Mouse (Mus musculus): ENCODE data around the gene Dao.

The Dao gene

GRCm38 (mm10) chr5:114027217-114027944 lies 23.9 kb downstream of the Dao start:
- DNase-seq (ENCODE audit: low read depth, low spot score): no peak

GRCm38 (mm10) chr5:114028111-114028510 lies 24.6 kb downstream of the Dao start:
- DNase-seq (ENCODE audit: low read depth, low spot score): no peak

- DNase-seq (ENCODE audit: low read depth, low spot score): peak; percentile 59
These were observed 27.1 kb downstream of the Dao start for GRCm38 (mm10) chr5:114030652-114031051.

GRCm38 (mm10) chr5:114032161-114032763 lies 28.8 kb downstream of the Dao start:
- DNase-seq (ENCODE audit: low read depth, low spot score): peak; percentile 64

- DNase-seq (ENCODE audit: low read depth, low spot score): no peak
These were observed 30.9 kb downstream of the Dao start for GRCm38 (mm10) chr5:114034393-114034792.

GRCm38 (mm10) chr5:114035111-114035510 lies 31.6 kb downstream of the Dao start:
- no peak for DNase-seq (ENCODE audit: low read depth, low spot score)

GRCm38 (mm10) chr5:114040508-114040907 lies 37.0 kb downstream of the Dao start:
- no peak for DNase-seq (ENCODE audit: low read depth, low spot score)

GRCm38 (mm10) chr5:114040911-114041310 lies 37.4 kb downstream of the Dao start:
- DNase-seq (ENCODE audit: low read depth, low spot score): no peak

GRCm38 (mm10) chr5:114041327-114041930 lies 37.9 kb downstream of the Dao start:
- DNase-seq (ENCODE audit: low read depth, low spot score): peak; percentile 85

- no peak for DNase-seq (ENCODE audit: low read depth, low spot score)
These were observed 40.3 kb downstream of the Dao start for GRCm38 (mm10) chr5:114043800-114044199.

- peak; percentile 48 for DNase-seq (ENCODE audit: low read depth, low spot score)
These were observed 41.6 kb downstream of the Dao start for GRCm38 (mm10) chr5:114045134-114045533.

GRCm38 (mm10) chr5:114046151-114046550 lies 42.6 kb downstream of the Dao start:
- DNase-seq (ENCODE audit: low read depth, low spot score): no peak

GRCm38 (mm10) chr5:114046604-114047003 lies 43.1 kb downstream of the Dao start:
- peak; percentile 36 for DNase-seq (ENCODE audit: low read depth, low spot score)

GRCm38 (mm10) chr5:114047182-114047581 lies 43.7 kb downstream of the Dao start:
- DNase-seq (ENCODE audit: low read depth, low spot score): peak; percentile 47

- no peak for DNase-seq (ENCODE audit: low read depth, low spot score)
These were observed 45.3 kb downstream of the Dao start for GRCm38 (mm10) chr5:114048731-114049308.

- peak; percentile 86 for DNase-seq (ENCODE audit: low read depth, low spot score)
These were observed 48.8 kb downstream of the Dao start for GRCm38 (mm10) chr5:114052246-114052761.

- no peak for DNase-seq (ENCODE audit: low read depth, low spot score)
These were observed 53.7 kb downstream of the Dao start for GRCm38 (mm10) chr5:114057129-114057731.

- no peak for DNase-seq (ENCODE audit: low read depth, low spot score)
These were observed 58.2 kb downstream of the Dao start for GRCm38 (mm10) chr5:114061675-114062074.

GRCm38 (mm10) chr5:114063958-114064357 lies 60.5 kb downstream of the Dao start:
- no peak for DNase-seq (ENCODE audit: low read depth, low spot score)

GRCm38 (mm10) chr5:114065161-114065560 lies 61.7 kb downstream of the Dao start, which contains the start of gene Usp30:
Usp30 (plus strand) TSS chr5:114065461.
- no peak for DNase-seq (ENCODE audit: low read depth, low spot score)

GRCm38 (mm10) chr5:114066601-114067000 lies 63.1 kb downstream of the Dao start:
- no peak for DNase-seq (ENCODE audit: low read depth, low spot score)

- DNase-seq (ENCODE audit: low read depth, low spot score): no peak
These were observed 64.0 kb downstream of the Dao start for GRCm38 (mm10) chr5:114067543-114067942.

Data from ZHBTc4 (cell line).